Mouse (Mus musculus): ENCODE measurements around the gene Cldn34a. TPM values are rescaled to one million over a fixed set of nuclear protein-coding genes. Genes with fewer than 3 reads are reported as not detected.
"Not testable (repeated sequence)": the region's sequence is repeated elsewhere in the genome, so short reads cannot be mapped to it uniquely, and the experiment has no call there.

Gene Cldn34a
- polyA plus RNA-seq (2015; fragmentation: Nextera tagmentation; extraction: Ambion mirVana), result not detected in 2 replicates

- WGBS, result 71% methylated on average over 2 of the region's 2 CpGs
- no peak within 1 kb of the TSS for H3K4me3 ChIP-seq (ENCODE audit: low read length)
Observed at GRCm38 (mm10) chrX:152563034-152563433, at the start of gene Cldn34a. TSS of gene Cldn34a (plus strand) at chrX:152563334.

GRCm38 (mm10) chrX:152518611-152519010, 44.5 kb upstream of the Cldn34a start:
- H3K27ac ChIP-seq (ENCODE audit: low read depth, low read length); H3K9me3 ChIP-seq (ENCODE audit: control insufficient read depth, low read length); ATAC-seq; H3K27me3 ChIP-seq (replicated peaks; ENCODE audit: control insufficient read depth, insufficient read depth, low read length); H3K4me2 ChIP-seq (ENCODE audit: low read length); H3K4me1 ChIP-seq (ENCODE audit: control insufficient read depth, insufficient read depth, low read depth, low read length); H3K36me3 ChIP-seq (ENCODE audit: control insufficient read depth, insufficient read depth, low read length); H3K9ac ChIP-seq (ENCODE audit: low read depth, low read length); H3K4me3 ChIP-seq (ENCODE audit: low read length): not testable (repeated sequence)
- WGBS, result 80% methylated on average over 2 of the region's 2 CpGs

More at GRCm38 (mm10) chrX:152563034-152563433, at the start of gene Cldn34a:
- no peak for ATAC-seq
- Histone ChIP-seq H3K4me2 (ENCODE audit: low read length) (no peak within 1 kb of the TSS), H3K4me1 (ENCODE audit: control insufficient read depth, insufficient read depth, low read depth, low read length) (no peaks in the 10 kb centered on the region), H3K9me3 (ENCODE audit: control insufficient read depth, low read length) (no peaks in the 10 kb centered on the region), H3K27ac (ENCODE audit: low read depth, low read length) (no peak within 1 kb of the TSS), H3K27me3 (replicated peaks; ENCODE audit: control insufficient read depth, insufficient read depth, low read length) (no peaks in the 10 kb centered on the region; the same call in 1 of the 2 replicates), H3K36me3 (ENCODE audit: control insufficient read depth, insufficient read depth, low read length) (no peaks in the 10 kb centered on the region), H3K9ac (ENCODE audit: low read depth, low read length) (no peak within 1 kb of the TSS)

DNA sequence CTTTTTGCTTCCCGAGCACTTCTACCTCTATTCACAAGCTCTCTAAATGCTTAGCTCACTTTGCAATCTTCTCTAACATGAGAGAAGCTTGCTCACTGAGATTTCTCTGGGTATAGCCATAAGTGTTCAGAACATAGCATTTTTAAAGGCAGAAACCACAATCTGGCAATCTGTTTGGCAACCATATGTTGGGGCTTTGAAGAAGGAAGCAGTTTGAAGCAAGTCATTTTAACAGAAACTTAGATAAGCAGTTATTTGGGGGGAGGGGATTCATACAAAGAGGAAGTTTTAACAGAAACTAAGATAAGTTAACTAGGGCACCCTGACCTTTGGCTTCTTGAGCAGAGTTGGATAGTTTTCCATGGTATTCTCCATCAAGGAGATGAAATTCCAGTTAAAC, 17.4 kb upstream of the Cldn34a start:
- Histone ChIP-seq H3K9ac (ENCODE audit: low read depth, low read length) (no peak overlapping the region), H3K4me1 (ENCODE audit: control insufficient read depth, insufficient read depth, low read depth, low read length) (no peaks in the 10 kb centered on the region), H3K9me3 (ENCODE audit: control insufficient read depth, low read length) (no peaks in the 10 kb centered on the region), H3K4me3 (ENCODE audit: low read length) (no peak overlapping the region), H3K4me2 (ENCODE audit: low read length) (no peak overlapping the region), H3K27me3 (replicated peaks; ENCODE audit: control insufficient read depth, insufficient read depth, low read length) (peaks cover 7% of the 10 kb centered on the region), H3K36me3 (ENCODE audit: control insufficient read depth, insufficient read depth, low read length) (no peaks in the 10 kb centered on the region), H3K27ac (ENCODE audit: low read depth, low read length) (no peak overlapping the region)
- no peak for ATAC-seq
- WGBS, result 69% methylated on average over 1 of the region's 1 CpGs

DNA sequence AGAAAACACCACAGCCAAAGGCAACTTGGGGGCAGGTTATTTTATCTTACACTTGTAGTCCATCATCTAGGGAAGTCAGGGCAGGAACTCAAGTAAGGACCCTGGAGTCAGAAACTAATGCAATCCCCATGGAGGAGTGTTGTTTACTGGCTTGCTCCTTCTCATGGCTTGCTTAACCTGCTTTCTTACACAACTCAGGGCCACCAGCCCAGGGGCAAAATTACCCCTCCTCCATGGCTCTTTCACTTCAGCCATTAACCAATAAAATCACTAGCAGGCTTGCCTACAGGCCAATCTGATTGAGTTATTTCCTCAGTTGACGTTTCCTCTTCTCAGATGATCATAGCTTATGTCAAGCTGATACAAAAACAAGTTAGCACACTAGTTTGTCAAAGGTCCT, 15.0 kb upstream of the Cldn34a start:
- 53% methylated on average over 1 of the region's 1 CpGs for WGBS
- Histone ChIP-seq H3K9me3 (ENCODE audit: control insufficient read depth, low read length) (no peaks in the 10 kb centered on the region), H3K27ac (ENCODE audit: low read depth, low read length) (no peak overlapping the region), H3K4me1 (ENCODE audit: control insufficient read depth, insufficient read depth, low read depth, low read length) (no peaks in the 10 kb centered on the region), H3K36me3 (ENCODE audit: control insufficient read depth, insufficient read depth, low read length) (no peaks in the 10 kb centered on the region), H3K9ac (ENCODE audit: low read depth, low read length) (no peak overlapping the region), H3K4me2 (ENCODE audit: low read length) (no peak overlapping the region), H3K27me3 (replicated peaks; ENCODE audit: control insufficient read depth, insufficient read depth, low read length) (peaks cover 7% of the 10 kb centered on the region; the same call in 1 of the 2 replicates), H3K4me3 (ENCODE audit: low read length) (no peak overlapping the region)
- no peak for ATAC-seq

DNA sequence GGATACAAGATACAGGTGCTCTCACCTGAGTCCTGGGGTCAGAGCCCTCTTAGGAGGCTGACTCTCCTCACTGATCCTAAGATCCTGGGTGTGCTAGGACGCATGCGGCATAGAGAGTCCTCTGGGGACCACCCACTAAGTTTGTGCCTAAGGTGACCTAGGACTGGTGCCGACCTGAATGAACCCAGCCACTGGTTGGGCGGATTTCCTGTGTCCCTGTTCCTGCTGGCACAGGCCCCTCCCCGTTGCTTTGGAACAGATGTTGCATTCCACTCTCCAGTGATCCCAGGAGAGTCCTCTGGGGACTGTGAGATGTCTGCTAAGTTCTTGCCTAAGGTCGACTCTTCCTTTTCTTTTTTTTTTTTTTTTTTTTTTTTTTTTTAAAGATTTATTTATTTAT, 5.7 kb upstream of the Cldn34a start:
- H3K4me3 ChIP-seq (ENCODE audit: low read length), result no peak overlapping the region
- H3K4me2 ChIP-seq (ENCODE audit: low read length), result no peak overlapping the region
- H3K36me3 ChIP-seq (ENCODE audit: control insufficient read depth, insufficient read depth, low read length), result no peaks in the 10 kb centered on the region
- no peaks in the 10 kb centered on the region; the same call in 1 of the 2 replicates for H3K27me3 ChIP-seq (replicated peaks; ENCODE audit: control insufficient read depth, insufficient read depth, low read length)
- H3K4me1 ChIP-seq (ENCODE audit: control insufficient read depth, insufficient read depth, low read depth, low read length), result no peaks in the 10 kb centered on the region
- no peak for ATAC-seq
- H3K9me3 ChIP-seq (ENCODE audit: control insufficient read depth, low read length), result no peaks in the 10 kb centered on the region
- H3K27ac ChIP-seq (ENCODE audit: low read depth, low read length), result no peak overlapping the region
- H3K9ac ChIP-seq (ENCODE audit: low read depth, low read length), result no peak overlapping the region
- WGBS, result 80% methylated on average over 6 of the region's 6 CpGs

Other genes with a start within 250 kb of the Cldn34a start
- gene Kantr, start 235.8 kb upstream of the Cldn34a start, polyA plus RNA-seq (2015; fragmentation: Nextera tagmentation; extraction: Ambion mirVana), result 30.1 and 34.5 TPM in 2 replicates
- gene Tspyl2, start 220.9 kb upstream of the Cldn34a start, polyA plus RNA-seq (2015; fragmentation: Nextera tagmentation; extraction: Ambion mirVana), result 58.2 and 59.7 TPM in 2 replicates
- gene Gpr173, start 194.6 kb upstream of the Cldn34a start, polyA plus RNA-seq (2015; fragmentation: Nextera tagmentation; extraction: Ambion mirVana), result 8.5 and 10.7 TPM in 2 replicates
- gene Shroom2, start 206.1 kb downstream of the Cldn34a start, polyA plus RNA-seq (2015; fragmentation: Nextera tagmentation; extraction: Ambion mirVana), result 155 and 158 TPM in 2 replicates
- gene Gpr143, start 218.6 kb downstream of the Cldn34a start, polyA plus RNA-seq (2015; fragmentation: Nextera tagmentation; extraction: Ambion mirVana), result 0.26 and 0.34 TPM in 2 replicates